Mouse (Mus musculus) testis, adult 2 months (tissue): Measurements from ENCODE around the gene Kcnip3.

Experiments
- CTCF ChIP-seq: fragments of 200-500 bp; IDR thresholded peaks from 2 replicates; pipeline ENCODE4 v1.5.1; 2012; ENCODE audit warnings: low read depth, mild to moderate bottlenecking, inconsistent platforms, low read length, moderate library complexity; ENCODE audit not compliant: control insufficient read depth, insufficient read depth, insufficient replicate concordance
- POLR2A ChIP-seq: fragments of 200-500 bp; IDR thresholded peaks from 2 replicates; pipeline ENCODE4 v1.6.1; 2012; ENCODE audit warnings: low read depth, mild to moderate bottlenecking, inconsistent platforms, low read length, moderate library complexity; ENCODE audit not compliant: control insufficient read depth

DNA sequence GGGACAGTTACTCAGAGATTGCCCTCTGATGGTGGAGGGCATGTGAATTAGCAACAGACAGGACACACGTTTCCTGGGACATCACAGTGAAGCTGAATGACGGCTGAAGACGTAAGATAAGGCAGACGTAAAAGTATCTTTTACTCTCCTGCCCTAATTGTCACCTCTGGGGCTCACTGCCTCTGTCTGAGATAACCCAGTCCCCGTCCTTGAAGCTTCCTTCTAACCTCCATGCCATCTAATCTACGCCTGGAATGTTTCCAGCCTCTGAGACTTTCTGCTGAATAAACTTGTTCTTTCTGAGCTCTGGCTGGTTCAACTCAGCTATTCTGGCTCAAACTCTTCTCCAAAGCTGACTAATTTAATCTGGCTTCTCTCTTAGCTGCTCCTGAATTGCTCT is 70.1 kb downstream of the Kcnip3 start:
- TF ChIP-seq CTCF (no peak), POLR2A (no peak)
